Mouse (Mus musculus) embryo, embryonic 11.5 days (tissue): ENCODE data around the gene Tymp.

Experiments
- DNase-seq: peaks from one replicate; pipeline ENCODE4 v3.0.0-alpha.2; 2012; ENCODE audit warnings: low read depth, low spot score

Tymp gene

GRCm38 (mm10) chr15:89376957-89377356, at the start of gene Tymp:
TSS of gene Tymp (minus strand) at chr15:89377039.
- no peak for DNase-seq

GRCm38 (mm10) chr15:89425711-89426121, 48.9 kb upstream of the Tymp start, which contains the start of gene Cpt1b:
TSS of gene Cpt1b (minus strand) at chr15:89425863.
- no peak for DNase-seq

GRCm38 (mm10) chr15:89424621-89425020, 47.8 kb upstream of the Tymp start:
- DNase-seq: no peak

GRCm38 (mm10) chr15:89421938-89422337, 45.1 kb upstream of the Tymp start:
- DNase-seq: no peak

GRCm38 (mm10) chr15:89415282-89415681, 38.4 kb upstream of the Tymp start:
- no peak for DNase-seq

- DNase-seq: no peak
These were observed 33.3 kb upstream of the Tymp start, which contains the start of gene Syce3 for GRCm38 (mm10) chr15:89410118-89410517. TSS of gene Syce3 (minus strand) at chr15:89410503.

GRCm38 (mm10) chr15:89406691-89407090, 29.9 kb upstream of the Tymp start:
- no peak for DNase-seq

- no peak for DNase-seq
These were observed 28.2 kb upstream of the Tymp start for GRCm38 (mm10) chr15:89404831-89405623.

- DNase-seq: no peak
These were observed 25.6 kb upstream of the Tymp start for GRCm38 (mm10) chr15:89402471-89402870.

- no peak for DNase-seq
These were observed 22.9 kb upstream of the Tymp start for GRCm38 (mm10) chr15:89399716-89400115.

- no peak for DNase-seq
These were observed 21.3 kb upstream of the Tymp start for GRCm38 (mm10) chr15:89398146-89398545.

- no peak for DNase-seq
These were observed 20.0 kb upstream of the Tymp start for GRCm38 (mm10) chr15:89396883-89397282.

- DNase-seq: no peak
These were observed 13.2 kb upstream of the Tymp start for GRCm38 (mm10) chr15:89390081-89390480.

GRCm38 (mm10) chr15:89387127-89387526, 10.3 kb upstream of the Tymp start:
- DNase-seq: no peak

- DNase-seq: no peak
These were observed 7.8 kb upstream of the Tymp start, which contains the start of gene Klhdc7b for GRCm38 (mm10) chr15:89384617-89385016. TSS of gene Klhdc7b (plus strand) at chr15:89384917.

GRCm38 (mm10) chr15:89379429-89379828, 2.6 kb upstream of the Tymp start:
- no peak for DNase-seq

- no peak for DNase-seq
These were observed 2.1 kb upstream of the Tymp start, which contains the start of gene Odf3b for GRCm38 (mm10) chr15:89378831-89379401. TSS of gene Odf3b (minus strand) at chr15:89379282.

- DNase-seq: no peak
These were observed 1.3 kb upstream of the Tymp start for GRCm38 (mm10) chr15:89377938-89378828.

GRCm38 (mm10) chr15:89377362-89377761, 523 bp upstream of the Tymp start:
- DNase-seq: no peak

GRCm38 (mm10) chr15:89376040-89376439, 799 bp downstream of the Tymp start:
- no peak for DNase-seq

- no peak for DNase-seq
These were observed 1.9 kb downstream of the Tymp start for GRCm38 (mm10) chr15:89374801-89375534.
